Mouse (Mus musculus) lung, embryonic 15.5 days (tissue): Measurements from ENCODE around the gene Thbd. TPM values are rescaled to one million over a fixed set of nuclear protein-coding genes. Genes with fewer than 3 reads are reported as not detected.

Source experiments
- ATAC-seq: fragments of 200-750 bp; cut with Nextera tagmentation; 2 replicates; pipeline ENCODE4 v1.8.0; 2017; ENCODE audit warnings: moderate number of reproducible peaks, borderline replicate concordance; ENCODE audit not compliant: low FRiP score, low TSS enrichment; ENCODE audit errors: extremely low read depth
- H3K27ac ChIP-seq: fragments of 300-500 bp; sonication (generic); 2 replicates; pipeline ENCODE4 v1.5.1; 2015; ENCODE audit warnings: moderate library complexity, mild to moderate bottlenecking, inconsistent platforms
- H3K27me3 ChIP-seq: fragments of 300-500 bp; sonication (generic); 2 replicates; pipeline ENCODE4 v1.6.1; 2015; ENCODE audit warnings: inconsistent platforms
- H3K36me3 ChIP-seq: fragments of 300-500 bp; sonication (generic); 2 replicates; pipeline ENCODE4 v1.6.1; 2015; ENCODE audit warnings: inconsistent platforms
- H3K4me1 ChIP-seq: fragments of 300-500 bp; sonication (generic); 2 replicates; pipeline ENCODE4 v1.6.1; 2015; ENCODE audit warnings: inconsistent platforms
- H3K4me2 ChIP-seq: fragments of 300-500 bp; sonication (generic); 2 replicates; pipeline ENCODE4 v1.6.1; 2015; ENCODE audit warnings: inconsistent platforms, mild to moderate bottlenecking, moderate library complexity
- H3K4me3 ChIP-seq: fragments of 300-500 bp; sonication (generic); 2 replicates; pipeline ENCODE4 v1.5.1; 2015; ENCODE audit warnings: mild to moderate bottlenecking, inconsistent platforms
- H3K9ac ChIP-seq: fragments of 300-500 bp; sonication (generic); 2 replicates; pipeline ENCODE4 v1.6.1; 2015; ENCODE audit warnings: inconsistent platforms
- H3K9me3 ChIP-seq: fragments of 300-500 bp; sonication (generic); 2 replicates; pipeline ENCODE4 v1.6.1; 2016; ENCODE audit warnings: inconsistent platforms
- WGBS: fragments of 180-500 bp; shearing (Covaris S2); methylation state at CpG from one replicate; pipeline ENCODE4 v1.1.7; 2015; 5-methylcytosine and 5-hydroxymethylcytosine counted together
- polyA plus RNA-seq: library from polyadenylated mRNA; unstranded; fragments of >200 nt; fragmentation: Nextera tagmentation; extraction: Ambion mirVana; gene quantifications from 2 replicates; pipeline ENCODE4 v1.2.1, GENCODE M21; 2015

The Thbd gene
- polyA plus RNA-seq, 1 experiment from 2014 or later = 102 TPM

- H3K4me2 ChIP-seq = no peak overlapping the region
- H3K27ac ChIP-seq = no peak overlapping the region
- H3K4me1 ChIP-seq = peaks cover 7% of the 10 kb centered on the region
- ATAC-seq = no peak
- H3K9ac ChIP-seq = no peak overlapping the region
- H3K27me3 ChIP-seq = no peaks in the 10 kb centered on the region
- H3K4me3 ChIP-seq = no peak overlapping the region
- 63% methylated on average over 1 of the region's 1 CpGs for WGBS
- H3K36me3 ChIP-seq = no peaks in the 10 kb centered on the region
- no peaks in the 10 kb centered on the region for H3K9me3 ChIP-seq
Measured at GRCm38 (mm10) chr2:148378817-148379342, 29.1 kb downstream of the Thbd start.

GRCm38 (mm10) chr2:148375326-148376150 lies 32.5 kb downstream of the Thbd start:
- Histone ChIP-seq H3K4me3 (no peak overlapping the region), H3K36me3 (no peaks in the 10 kb centered on the region), H3K4me2 (no peak overlapping the region), H3K4me1 (peaks cover 33% of the 10 kb centered on the region), H3K9ac (no peak overlapping the region), H3K27me3 (no peaks in the 10 kb centered on the region), H3K9me3 (no peaks in the 10 kb centered on the region), H3K27ac (no peak overlapping the region)
- 79% methylated on average over 10 of the region's 10 CpGs for WGBS
- no peak for ATAC-seq

GRCm38 (mm10) chr2:148373602-148374071 lies 34.4 kb downstream of the Thbd start:
- WGBS = 16% methylated on average over 2 of the region's 2 CpGs
- Histone ChIP-seq H3K27ac (peak overlapping the region; percentile 45), H3K4me1 (peaks cover 33% of the 10 kb centered on the region), H3K9me3 (no peaks in the 10 kb centered on the region), H3K9ac (no peak overlapping the region), H3K4me2 (no peak overlapping the region), H3K4me3 (no peak overlapping the region), H3K36me3 (no peaks in the 10 kb centered on the region), H3K27me3 (no peaks in the 10 kb centered on the region)
- ATAC-seq = peak; percentile 83

GRCm38 (mm10) chr2:148371743-148372630 lies 36.0 kb downstream of the Thbd start:
- H3K27ac ChIP-seq = peak overlapping the region; percentile 48

GRCm38 (mm10) chr2:148365227-148365626 lies 42.8 kb downstream of the Thbd start:
- no peak for ATAC-seq
- no peak overlapping the region for H3K9ac ChIP-seq
- H3K9me3 ChIP-seq = no peaks in the 10 kb centered on the region
- H3K36me3 ChIP-seq = no peaks in the 10 kb centered on the region
- 0 out of 2 replicates have a peak overlapping the region, but pooled peaks have one; percentile 3 for H3K27ac ChIP-seq
- WGBS = 43% methylated on average over 1 of the region's 1 CpGs
- no peaks in the 10 kb centered on the region for H3K27me3 ChIP-seq
- peaks cover 6% of the 10 kb centered on the region; the same call in 1 of the 2 replicates for H3K4me1 ChIP-seq
- no peak overlapping the region for H3K4me2 ChIP-seq
- H3K4me3 ChIP-seq = no peak overlapping the region

More at GRCm38 (mm10) chr2:148371743-148372630, 36.0 kb downstream of the Thbd start:
- peak; percentile 86 for ATAC-seq
- Histone ChIP-seq H3K9me3 (no peaks in the 10 kb centered on the region), H3K4me3 (no peak overlapping the region), H3K4me2 (no peak overlapping the region), H3K4me1 (peaks cover 38% of the 10 kb centered on the region), H3K9ac (no peak overlapping the region), H3K36me3 (no peaks in the 10 kb centered on the region), H3K27me3 (no peaks in the 10 kb centered on the region)
- WGBS = 30% methylated on average over 4 of the region's 4 CpGs

- Histone ChIP-seq H3K9me3 (no peaks in the 10 kb centered on the region), H3K27me3 (no peaks in the 10 kb centered on the region), H3K27ac (peak overlapping the region; percentile 46), H3K4me3 (no peak overlapping the region), H3K36me3 (no peaks in the 10 kb centered on the region), H3K4me1 (peaks cover 6% of the 10 kb centered on the region; the same call in 1 of the 2 replicates), H3K4me2 (no peak overlapping the region), H3K9ac (no peak overlapping the region)
- 92% methylated on average over 3 of the region's 3 CpGs for WGBS
- no peak for ATAC-seq
Measured at GRCm38 (mm10) chr2:148364536-148364935, 43.5 kb downstream of the Thbd start.

- ATAC-seq = no peak
- Histone ChIP-seq H3K4me2 (no peak overlapping the region), H3K4me1 (no peaks in the 10 kb centered on the region), H3K9me3 (no peaks in the 10 kb centered on the region), H3K9ac (no peak overlapping the region), H3K27ac (no peak overlapping the region), H3K36me3 (no peaks in the 10 kb centered on the region), H3K27me3 (no peaks in the 10 kb centered on the region), H3K4me3 (no peak overlapping the region)
- 79% methylated on average over 1 of the region's 1 CpGs for WGBS
Measured at GRCm38 (mm10) chr2:148357145-148357544, 50.8 kb downstream of the Thbd start.

Other genes starting within 250 kb of the Thbd start
- 2.9 and 3.0 TPM in 2 replicates for gene Sstr4, start 12.8 kb downstream of the Thbd start, polyA plus RNA-seq
- 33.4 and 35.4 TPM in 2 replicates for gene Cd93, start 35.4 kb upstream of the Thbd start, polyA plus RNA-seq